ENCODE assay signal across 12 mouse cellular contexts in the genomic region with DNA sequence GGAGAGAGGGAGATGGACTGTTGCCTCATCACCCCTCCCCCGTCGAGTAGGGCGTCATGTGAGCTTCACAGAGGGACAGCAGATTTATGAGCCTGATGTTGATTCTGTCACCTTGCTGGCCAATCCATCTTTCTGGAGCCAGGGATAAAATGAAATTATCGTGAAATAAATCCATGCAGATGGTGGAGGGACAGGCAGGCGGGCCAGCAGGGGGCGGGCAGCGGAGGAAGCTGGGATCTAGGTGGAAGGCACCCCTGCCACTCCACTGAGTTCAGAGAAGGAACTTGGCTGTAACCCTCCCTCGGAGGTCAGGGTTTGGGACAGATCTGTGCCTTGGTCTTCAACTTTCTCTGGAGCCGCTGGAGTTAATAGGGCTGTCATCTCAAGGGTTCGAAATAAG. TPM values are rescaled to one million over a fixed set of nuclear protein-coding genes. Genes with fewer than 3 reads are reported as not detected.
DNase-seq lines count a peak whose midpoint lies in the region; TF ChIP-seq lines count a peak whose summit lies in the region.
"Had no signal": no experiment of that assay in that cellular context is flagged by ENCODE, and none has a peak within 500 bp of the region (broad histone marks: within the 10 kb centered on the region; RNA-seq: fewer than 3 reads in every experiment).

No protein-coding gene starts in this region.

- H3K27ac ChIP-seq in left cerebral cortex, adult 2 months, result no peak overlapping the region
- H3K27ac ChIP-seq: limb, embryonic 12.5 days had no signal

- peak; percentile 42 for DNase-seq in embryo, embryonic 10 days (ENCODE audit: low spot score)
- no peak for DNase-seq in embryo, embryonic 10.5 days (ENCODE audit: low spot score)
- no peak for DNase-seq in left cerebral cortex, adult 2 months (ENCODE audit: extremely low spot score in 1 of 2, low spot score in 2 of 2)
- DNase-seq in left cerebral cortex, adult 9 months (ENCODE audit: low spot score in 2 of 2), result no peak
- DNase-seq in 3T3-L1 (ENCODE audit: low read depth, low spot score), result peak; percentile 56
- DNase-seq in embryo, embryonic 11 days, result peak; percentile 41
- DNase-seq in spleen, postnatal 36 days (ENCODE audit: low spot score in 2 of 2), result no peak
- DNase-seq in layer of hippocampus, adult 9-11 months, result no peak
- DNase-seq: cerebellum, postnatal 36 days had no signal

- peak; percentile 43 for TF ChIP-seq CTCF in left cerebral cortex, adult 2 months (IDR thresholded peaks at IDR 0.05)

- H3K4me3 ChIP-seq in left cerebral cortex, adult 2 months, result no peak overlapping the region
- H3K4me3 ChIP-seq: heart, embryonic 12.5 days; limb, embryonic 12.5 days; megakaryocyte, embryonic 14.5 days had no signal

- intact Hi-C loops in left cerebral cortex, adult 2 months (cut with DNase I), result loop anchor here (5.0 kb wide), 1 partner anchor 34 kb away; no protein-coding TSS in a partner anchor

RNA-seq across cellular contexts. Expression of gene 1700025C18Rik, which starts 11.9 kb away (rescaled TPM):
- not detected for total RNA-seq in left cerebral cortex, adult 2 months (2021)

RNA-seq across cellular contexts. Expression of gene Cd40, which starts 23.2 kb away (rescaled TPM):
- total RNA-seq in left cerebral cortex, adult 2 months (2021), result under 1 TPM; 0.42 to 0.61 TPM

RNA-seq across cellular contexts. Expression of gene Ncoa5, which starts 43.9 kb away (rescaled TPM):
- 10 to 100 TPM; 55.5 to 57.5 TPM for total RNA-seq in left cerebral cortex, adult 2 months (2021)

Comparison
In these comparisons a context has a peak if more than half of its experiments do, and no peak if none do; other contexts are left out.
1. DNase-seq: peak in embryo, embryonic 10 days (single experiment), 3T3-L1 (single experiment) and embryo, embryonic 11 days (single experiment); none in embryo, embryonic 10.5 days (single experiment), left cerebral cortex, adult 2 months (0 of 2), left cerebral cortex, adult 9 months (0 of 2), spleen, postnatal 36 days (0 of 2) and layer of hippocampus, adult 9-11 months (single experiment).